Mouse (Mus musculus) brain, embryonic 14.5 days (tissue): ENCODE measurements at regions not wholly inside any gene's neighbourhood (a gene's known extent, or its start where the extent isn't known, plus 50 kb on each side); places are given as distances from the start of the nearest gene placed in this dataset.
"Not testable (repeated sequence)": the region's sequence is repeated elsewhere in the genome, so short reads cannot be mapped to it uniquely, and the experiment has no call there.

ENCODE experiments used
- CTCF ChIP-seq: fragments of 200-500 bp; IDR thresholded peaks from 2 replicates; pipeline ENCODE4 v1.5.1; 2012; ENCODE audit warnings: inconsistent platforms, mild to moderate bottlenecking, moderate library complexity, borderline replicate concordance; ENCODE audit not compliant: insufficient read depth, insufficient read length; ENCODE audit errors: extremely low read depth
- POLR2A ChIP-seq: fragments of 200-500 bp; IDR thresholded peaks from 2 replicates; pipeline ENCODE4 v1.6.1; 2012; ENCODE audit warnings: mild to moderate bottlenecking, inconsistent platforms, borderline replicate concordance; ENCODE audit not compliant: poor library complexity, insufficient read depth, insufficient read length, severe bottlenecking; ENCODE audit errors: extremely low read depth

DNA sequence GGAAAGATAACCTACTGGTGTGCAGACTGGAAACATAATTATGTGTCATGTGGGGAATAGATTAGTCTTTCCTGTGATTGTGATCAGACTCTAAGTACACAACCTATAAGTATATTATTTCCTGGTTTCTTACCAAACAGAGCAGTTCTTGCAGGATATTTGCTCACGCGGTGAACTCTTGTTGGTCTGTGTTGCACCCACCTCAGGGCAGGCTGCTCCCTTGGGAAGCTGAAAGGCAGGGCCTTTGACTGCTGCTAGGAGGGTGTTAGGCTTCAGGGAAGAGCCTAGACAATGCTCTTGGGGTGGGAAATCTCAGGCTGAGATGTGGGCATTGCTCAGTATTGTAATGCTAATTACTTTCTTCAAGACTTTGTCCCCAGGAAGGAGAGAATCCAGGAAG, 247.5 kb downstream of the Samd9l start:
- TF ChIP-seq CTCF, POLR2A: not testable (repeated sequence)
